Mouse (Mus musculus) embryonic facial prominence, embryonic 14.5 days (tissue): ENCODE results near the gene Serpinb1a. TPM values are rescaled to one million over a fixed set of nuclear protein-coding genes. Genes with fewer than 3 reads are reported as not detected.
"Not testable (repeated sequence)": the region's sequence is repeated elsewhere in the genome, so short reads cannot be mapped to it uniquely, and the experiment has no call there.

ENCODE experiments used
- ATAC-seq: fragments of 200-750 bp; cut with Nextera tagmentation; 2 replicates; pipeline ENCODE4 v1.8.0; 2017; ENCODE audit warnings: low read depth, moderate number of reproducible peaks, moderate TSS enrichment
- DNase-seq: peaks from one replicate; pipeline ENCODE4 v3.0.0-alpha.2; 2015; ENCODE audit warnings: low spot score
- H3K27ac ChIP-seq: fragments of 300-500 bp; sonication (generic); replicated peaks from 2 replicates; pipeline ENCODE4 v1.5.1; 2014; ENCODE audit warnings: low read depth, mild to moderate bottlenecking, low read length, moderate library complexity
- H3K27me3 ChIP-seq: fragments of 300-500 bp; sonication (generic); replicated peaks from 2 replicates; pipeline ENCODE4 v1.6.1; 2014; ENCODE audit warnings: low read length; ENCODE audit not compliant: control insufficient read depth, insufficient read depth
- H3K36me3 ChIP-seq: fragments of 300-500 bp; sonication (generic); 2 replicates; pipeline ENCODE4 v1.6.1; 2014; ENCODE audit warnings: low read length, mixed read lengths; ENCODE audit not compliant: control insufficient read depth, insufficient read depth
- H3K4me1 ChIP-seq: fragments of 300-500 bp; sonication (generic); 2 replicates; pipeline ENCODE4 v1.6.1; 2014; ENCODE audit warnings: antibody characterized with exemption, low read length; ENCODE audit not compliant: control insufficient read depth, insufficient read depth
- H3K4me2 ChIP-seq: fragments of 300-500 bp; sonication (generic); 2 replicates; pipeline ENCODE4 v1.6.1; 2014; ENCODE audit warnings: low read depth, mild to moderate bottlenecking, low read length, moderate library complexity, mixed read lengths
- H3K4me3 ChIP-seq: fragments of 300-500 bp; sonication (generic); 2 replicates; pipeline ENCODE4 v1.5.1; 2014; ENCODE audit warnings: low read depth, mild to moderate bottlenecking, low read length
- H3K9ac ChIP-seq: fragments of 300-500 bp; sonication (generic); 2 replicates; pipeline ENCODE4 v1.6.1; 2014; ENCODE audit warnings: low read depth, mild to moderate bottlenecking, low read length, moderate library complexity, mixed read lengths
- H3K9me3 ChIP-seq: fragments of 300-500 bp; sonication (generic); 2 replicates; pipeline ENCODE4 v1.6.1; 2016; ENCODE audit warnings: low read length; ENCODE audit not compliant: control insufficient read depth
- WGBS: fragments of 180-500 bp; shearing (Covaris S2); extraction: QIAGEN DNeasy Blood & Tissue Kit; methylation state at CpG from one replicate; pipeline ENCODE4 v1.1.7; 2014; 5-methylcytosine and 5-hydroxymethylcytosine counted together
- polyA plus RNA-seq: library from polyadenylated mRNA; unstranded; fragments of >200 nt; fragmentation: Nextera tagmentation; extraction: Ambion mirVana; gene quantifications from 2 replicates; pipeline ENCODE4 v1.2.1, GENCODE M21; 2014

Serpinb1a gene
- polyA plus RNA-seq, result 24.2 and 34.9 TPM in 2 replicates

DNA sequence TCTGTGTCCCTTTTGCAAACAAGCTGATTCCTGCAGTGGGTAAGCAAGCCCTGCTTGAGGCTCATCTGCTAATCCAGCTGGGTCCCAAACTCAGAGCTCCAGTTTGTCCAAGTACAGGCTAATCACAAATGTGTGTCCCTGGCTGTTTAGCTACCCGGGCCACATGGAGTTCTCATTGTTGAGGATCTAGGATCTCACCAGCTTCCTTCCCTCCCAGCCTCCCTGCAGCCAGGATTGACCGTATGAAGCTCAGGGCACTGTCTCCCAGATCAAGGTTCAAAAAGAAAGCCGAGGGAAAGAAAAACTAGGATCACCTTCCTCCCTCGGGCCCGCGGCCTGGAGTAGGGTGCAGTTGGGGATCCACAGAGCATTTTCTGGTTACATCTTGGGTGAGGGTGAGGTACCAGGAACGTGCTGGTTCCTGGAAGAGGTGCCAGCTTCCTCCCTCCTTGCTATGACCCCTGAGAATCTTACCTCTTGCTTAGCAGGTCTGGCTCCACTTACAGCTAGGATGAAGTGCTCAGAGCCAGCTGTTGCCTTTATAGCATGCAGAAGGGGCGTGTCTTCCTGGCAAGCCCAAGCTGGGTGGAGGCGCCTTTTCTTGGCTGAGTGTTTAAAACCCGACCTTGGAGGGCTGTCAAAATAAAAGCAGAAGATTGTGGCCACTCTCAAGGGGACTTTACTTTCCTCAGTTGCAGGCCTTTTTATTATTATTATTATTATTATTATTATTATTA is at the start of gene Serpinb1a:
Gene Serpinb1a, minus strand, starts transcription at position 518 of the 737 bp plus-strand sequence.
- H3K4me3 ChIP-seq, result no peak within 1 kb of the TSS
- H3K4me2 ChIP-seq, result peak within 1 kb of the TSS; percentile 32; the same call in 1 of the 2 replicates
- no peak within 1 kb of the TSS for H3K27ac ChIP-seq
- no peak within 1 kb of the TSS for H3K9ac ChIP-seq
- H3K36me3 ChIP-seq, result no peaks in the 10 kb centered on the region
- 55% methylated on average over 10 of the region's 10 CpGs for WGBS
- no peaks in the 10 kb centered on the region for H3K9me3 ChIP-seq
- H3K27me3 ChIP-seq, result no peaks in the 10 kb centered on the region
- H3K4me1 ChIP-seq, result no peaks in the 10 kb centered on the region; the same call in 1 of the 2 replicates
- DNase-seq (peak; percentile 90), ATAC-seq (peak; percentile 74; the same call in 1 of the 2 replicates)

DNA sequence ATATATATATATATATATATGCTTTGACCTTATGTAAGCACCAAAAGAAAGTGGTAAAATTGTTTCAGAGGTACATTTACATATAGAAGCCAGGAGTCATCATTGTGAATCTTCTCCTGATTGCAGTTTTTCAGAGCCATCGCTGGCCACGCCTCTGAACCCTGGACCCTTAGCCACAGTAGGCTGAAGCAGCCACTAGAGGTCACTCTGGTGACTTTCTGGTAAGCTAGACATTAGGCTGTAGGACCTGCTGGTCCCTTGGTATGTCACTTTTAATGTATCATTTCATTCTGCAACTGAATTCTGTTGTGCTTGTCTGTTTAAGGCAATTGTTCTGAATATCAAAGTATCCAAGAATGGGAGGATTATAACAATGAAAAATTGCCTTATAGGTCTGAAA is 49.7 kb upstream of the Serpinb1a start:
- WGBS, result 17% methylated on average over 2 of the region's 2 CpGs

DNA sequence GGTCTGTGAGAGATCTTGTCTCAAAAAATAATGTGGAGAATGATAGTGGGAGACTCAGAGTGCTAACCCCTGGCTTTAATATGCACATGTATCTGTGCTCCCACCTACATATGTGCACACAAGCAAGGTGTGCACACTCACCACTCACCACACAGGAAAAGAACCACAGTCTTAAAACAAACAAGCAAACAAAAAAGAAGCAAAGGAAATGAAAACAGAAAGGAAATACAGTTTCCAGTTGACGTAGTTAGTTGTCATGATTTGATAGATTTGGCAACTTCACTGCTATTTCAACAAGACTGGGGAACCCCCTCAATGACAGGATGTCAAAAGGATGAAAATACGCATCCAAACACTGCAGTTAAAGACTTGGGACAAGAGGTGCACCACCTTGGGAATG is 48.1 kb upstream of the Serpinb1a start:
- not testable (repeated sequence) for DNase-seq, H3K27me3 ChIP-seq, H3K36me3 ChIP-seq, H3K4me1 ChIP-seq, H3K4me3 ChIP-seq, H3K27ac ChIP-seq, ATAC-seq, H3K9ac ChIP-seq, H3K9me3 ChIP-seq, H3K4me2 ChIP-seq
- WGBS, result 71% methylated on average over 2 of the region's 2 CpGs

More for the DNA sequence above, 49.7 kb upstream of the Serpinb1a start:
- Histone ChIP-seq H3K9me3 (no peaks in the 10 kb centered on the region), H3K36me3 (no peaks in the 10 kb centered on the region), H3K4me2 (no peak overlapping the region), H3K27ac (no peak overlapping the region), H3K9ac (no peak overlapping the region), H3K4me3 (no peak overlapping the region), H3K4me1 (no peaks in the 10 kb centered on the region), H3K27me3 (no peaks in the 10 kb centered on the region)
- DNase-seq, result peak; percentile 28
- no peak for ATAC-seq

DNA sequence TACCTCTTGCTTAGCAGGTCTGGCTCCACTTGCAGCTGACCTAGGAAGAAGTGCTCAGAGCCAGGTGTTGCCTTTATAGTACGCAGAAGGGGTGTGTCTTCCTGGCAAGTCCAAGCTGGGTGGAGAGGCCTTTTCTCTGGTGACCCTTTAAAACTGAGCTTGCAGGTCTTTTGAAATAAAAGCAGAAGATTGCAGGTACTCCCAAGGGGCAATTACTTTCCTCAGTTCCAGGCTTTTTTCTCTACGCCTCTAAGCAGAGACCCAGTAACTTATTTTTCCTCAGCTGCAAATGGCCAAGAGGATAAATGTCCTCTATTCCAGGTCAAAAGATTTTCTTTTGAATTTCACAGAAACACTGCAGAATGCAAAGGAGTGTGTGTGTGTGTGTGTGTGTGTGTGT is 47.1 kb upstream of the Serpinb1a start, which contains the start of gene Serpinb1c:
Gene Serpinb1c, minus strand, starts transcription at position 101 of the 400 bp plus-strand sequence.
- no peaks in the 10 kb centered on the region for H3K27me3 ChIP-seq
- no peaks in the 10 kb centered on the region for H3K9me3 ChIP-seq
- no peak for DNase-seq
- no peak within 1 kb of the TSS for H3K9ac ChIP-seq
- H3K36me3 ChIP-seq, result no peaks in the 10 kb centered on the region
- no peak within 1 kb of the TSS for H3K4me2 ChIP-seq
- no peaks in the 10 kb centered on the region for H3K4me1 ChIP-seq
- H3K27ac ChIP-seq, result no peak within 1 kb of the TSS
- H3K4me3 ChIP-seq, result no peak within 1 kb of the TSS
- 76% methylated on average over 2 of the region's 2 CpGs for WGBS
- no peak for ATAC-seq

DNA sequence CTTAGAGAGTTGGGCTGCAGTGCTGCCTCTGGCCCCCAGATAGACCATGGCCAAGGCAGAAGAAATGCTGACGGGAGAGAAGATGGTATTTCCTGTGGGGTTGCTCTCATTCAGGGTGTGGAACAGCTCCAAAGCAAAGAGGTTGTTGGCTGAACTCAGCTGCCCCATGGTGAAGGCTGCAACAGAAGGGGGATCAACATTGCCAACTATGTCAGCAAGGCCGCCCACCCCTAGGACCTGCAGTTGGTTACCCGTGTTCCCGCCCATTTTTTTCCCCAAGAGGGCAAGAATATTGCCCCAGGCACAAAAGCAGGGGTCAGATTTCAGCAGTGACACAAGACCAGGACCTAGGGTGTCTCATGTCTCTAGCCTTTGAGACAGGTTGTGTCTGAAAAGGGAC is 45.9 kb upstream of the Serpinb1a start:
- Histone ChIP-seq H3K36me3 (no peaks in the 10 kb centered on the region), H3K27ac (no peak overlapping the region), H3K4me3 (no peak overlapping the region), H3K27me3 (no peaks in the 10 kb centered on the region), H3K9ac (no peak overlapping the region), H3K4me1 (no peaks in the 10 kb centered on the region), H3K4me2 (no peak overlapping the region), H3K9me3 (no peaks in the 10 kb centered on the region)
- ATAC-seq, result no peak
- no peak for DNase-seq
- 69% methylated on average over 4 of the region's 4 CpGs for WGBS

DNA sequence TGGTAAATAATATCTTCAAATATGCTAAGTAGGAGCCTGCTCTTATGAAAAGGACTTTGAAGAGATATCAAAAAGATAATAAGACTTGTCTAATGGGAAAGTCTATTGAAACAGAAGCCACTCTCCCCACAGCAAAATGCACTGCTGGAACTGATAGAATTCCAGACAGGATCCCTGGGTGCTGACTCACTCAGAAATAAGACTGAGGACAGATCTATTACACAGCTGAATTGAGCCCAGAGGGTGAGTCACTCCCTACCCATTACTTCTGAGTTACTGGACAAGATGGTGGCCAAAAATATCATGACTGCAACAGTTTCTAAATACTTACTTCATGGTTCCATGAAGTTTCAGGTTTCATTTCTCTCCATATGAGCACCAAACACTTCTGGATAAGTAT is 33.8 kb upstream of the Serpinb1a start:
- Histone ChIP-seq H3K9me3 (no peaks in the 10 kb centered on the region), H3K4me1 (no peaks in the 10 kb centered on the region), H3K27me3 (no peaks in the 10 kb centered on the region), H3K36me3 (no peaks in the 10 kb centered on the region), H3K9ac (no peak overlapping the region), H3K27ac (no peak overlapping the region), H3K4me3 (no peak overlapping the region), H3K4me2 (no peak overlapping the region)
- no peak for ATAC-seq
- DNase-seq, result no peak

DNA sequence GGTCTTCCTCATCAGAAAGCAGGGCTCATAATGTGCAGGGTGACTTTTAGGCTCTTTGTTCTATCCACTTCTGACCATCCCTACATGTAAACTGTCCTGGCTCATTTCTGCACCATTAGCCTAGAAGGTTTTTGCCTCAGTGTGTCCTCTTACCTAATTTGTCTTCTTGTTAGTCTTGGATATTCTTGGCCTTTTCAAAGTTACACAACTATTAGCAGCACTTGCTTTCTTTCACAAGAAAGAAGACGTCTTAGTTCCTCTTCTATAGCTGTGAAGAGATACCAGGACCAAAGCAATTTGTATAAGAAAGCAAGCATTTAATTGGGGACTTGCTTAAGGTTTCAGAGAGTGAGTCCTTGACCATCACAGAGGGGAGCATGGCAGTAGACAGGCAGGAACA is 22.9 kb upstream of the Serpinb1a start:
- 64% methylated on average over 1 of the region's 1 CpGs for WGBS
- Histone ChIP-seq H3K4me3 (no peak overlapping the region), H3K4me1 (no peaks in the 10 kb centered on the region), H3K36me3 (no peaks in the 10 kb centered on the region), H3K9me3 (no peaks in the 10 kb centered on the region), H3K27me3 (no peaks in the 10 kb centered on the region), H3K4me2 (no peak overlapping the region), H3K9ac (no peak overlapping the region), H3K27ac (no peak overlapping the region)
- no peak for ATAC-seq
- no peak for DNase-seq

DNA sequence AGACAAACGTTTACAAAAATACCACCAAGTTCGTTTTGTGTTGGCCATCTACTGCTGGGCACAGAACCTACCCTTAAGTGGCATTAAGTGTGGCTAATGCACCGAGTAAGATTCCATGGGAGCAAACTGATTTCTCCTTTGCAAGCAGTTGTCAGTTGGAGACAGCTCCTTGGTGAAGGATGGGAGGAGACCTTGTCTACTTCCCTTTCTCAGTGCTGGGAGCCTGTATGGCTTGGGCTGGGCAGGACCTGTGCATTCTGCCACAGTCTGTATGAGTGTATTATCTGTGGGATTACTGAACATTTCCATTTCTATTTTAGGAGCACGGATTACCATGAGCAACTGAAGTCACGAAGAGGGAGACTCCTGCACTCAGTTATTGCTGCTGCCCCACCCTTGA is 17.9 kb upstream of the Serpinb1a start:
- 70% methylated on average over 5 of the region's 5 CpGs for WGBS
- no peak overlapping the region for H3K27ac ChIP-seq

DNA sequence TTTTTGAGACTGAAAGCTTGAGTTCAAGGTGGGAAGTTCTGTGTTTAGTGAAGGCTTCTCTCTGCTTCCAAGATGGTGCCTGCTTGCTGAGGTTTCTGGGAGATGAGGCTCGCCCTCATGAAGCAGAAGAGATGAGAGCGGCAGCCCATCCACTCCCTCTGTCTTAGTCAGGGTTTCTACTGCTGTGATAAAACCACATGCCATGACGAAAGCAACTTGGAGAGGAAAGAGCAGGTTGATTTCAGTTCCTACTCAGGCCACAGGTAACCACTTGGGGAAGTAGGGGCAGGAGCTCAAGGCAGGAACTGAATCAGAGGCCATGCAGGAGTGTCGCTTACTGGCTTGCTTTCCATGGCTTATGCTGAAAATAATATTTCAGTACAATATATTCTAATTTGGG is 17.2 kb upstream of the Serpinb1a start:
- ATAC-seq, H3K4me1 ChIP-seq: not testable (repeated sequence)

More for the DNA sequence above, 17.9 kb upstream of the Serpinb1a start:
- H3K4me3 ChIP-seq, result no peak overlapping the region
- H3K4me2 ChIP-seq, result no peak overlapping the region
- DNase-seq (no peak), ATAC-seq (no peak)
- H3K9me3 ChIP-seq, result no peaks in the 10 kb centered on the region
- no peak overlapping the region for H3K9ac ChIP-seq
- H3K36me3 ChIP-seq, result no peaks in the 10 kb centered on the region
- no peaks in the 10 kb centered on the region for H3K4me1 ChIP-seq
- H3K27me3 ChIP-seq, result no peaks in the 10 kb centered on the region

More for the DNA sequence above, 17.2 kb upstream of the Serpinb1a start:
- not testable (repeated sequence) for H3K27ac ChIP-seq, H3K36me3 ChIP-seq, DNase-seq, H3K27me3 ChIP-seq, H3K4me2 ChIP-seq, H3K9me3 ChIP-seq, H3K4me3 ChIP-seq, H3K9ac ChIP-seq
- 92% methylated on average over 4 of the region's 4 CpGs for WGBS
